Mouse (Mus musculus) bone marrow macrophage, adult 2 months (primary cell): ENCODE results near the gene Kansl3.

Experiments
- CTCF ChIP-seq: IDR thresholded peaks from 2 replicates; pipeline ENCODE4 v1.5.1; 2012; ENCODE audit warnings: low read depth, mild to moderate bottlenecking, low read length, moderate library complexity
- POLR2A ChIP-seq: IDR thresholded peaks from 2 replicates; pipeline ENCODE4 v1.6.1; 2012; ENCODE audit warnings: mild to moderate bottlenecking, low read depth, low read length, borderline replicate concordance

DNA sequence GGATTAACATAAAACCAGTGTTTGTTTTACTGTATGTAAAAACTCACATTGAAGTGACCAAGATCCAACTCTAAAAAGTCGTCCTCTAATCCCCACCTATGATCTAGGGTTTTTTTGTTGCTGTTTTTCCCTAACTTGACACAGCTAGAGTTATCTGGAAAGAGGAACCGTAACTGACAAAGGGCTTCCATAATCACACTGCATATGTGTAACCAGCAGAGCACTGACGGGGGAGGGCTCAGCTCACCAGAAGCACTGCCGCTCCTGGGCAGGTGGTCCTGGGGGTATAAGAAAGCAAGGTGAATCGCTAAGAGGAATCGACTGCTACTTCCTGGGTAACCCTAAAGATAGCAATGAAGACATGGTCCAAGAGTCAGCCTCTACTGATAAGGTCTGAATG lies 26.4 kb downstream of the Kansl3 start:
- TF ChIP-seq CTCF (no peak), POLR2A (no peak)
